Mouse (Mus musculus) right cerebral cortex, postnatal 25 days (tissue): ENCODE results near the gene Glis3.

ENCODE experiments used
- DNase-seq: peaks from one replicate; pipeline ENCODE4 v3.0.0; 2022

Glis3 gene

GRCm38 (mm10) chr19:28529006-28529405 is 150.9 kb downstream of the Glis3 start:
- no peak for DNase-seq

GRCm38 (mm10) chr19:28527446-28527845 is 152.4 kb downstream of the Glis3 start:
- DNase-seq, result no peak

- no peak for DNase-seq
These were observed 154.5 kb downstream of the Glis3 start for GRCm38 (mm10) chr19:28525331-28525730.

GRCm38 (mm10) chr19:28522289-28522688 is 157.6 kb downstream of the Glis3 start:
- no peak for DNase-seq

- DNase-seq, result no peak
These were observed 159.1 kb downstream of the Glis3 start for GRCm38 (mm10) chr19:28520761-28521181.

GRCm38 (mm10) chr19:28520128-28520745 is 159.6 kb downstream of the Glis3 start:
- no peak for DNase-seq

- no peak for DNase-seq
These were observed 160.6 kb downstream of the Glis3 start for GRCm38 (mm10) chr19:28519296-28519695.

GRCm38 (mm10) chr19:28518846-28519245 is 161.0 kb downstream of the Glis3 start:
- DNase-seq, result no peak

GRCm38 (mm10) chr19:28518266-28518665 is 161.6 kb downstream of the Glis3 start:
- DNase-seq, result no peak

- no peak for DNase-seq
These were observed 162.3 kb downstream of the Glis3 start for GRCm38 (mm10) chr19:28517464-28518080.

- no peak for DNase-seq
These were observed 163.4 kb downstream of the Glis3 start for GRCm38 (mm10) chr19:28516487-28516886.

- no peak for DNase-seq
These were observed 167.4 kb downstream of the Glis3 start for GRCm38 (mm10) chr19:28512475-28512874.

- DNase-seq, result no peak
These were observed 168.0 kb downstream of the Glis3 start for GRCm38 (mm10) chr19:28511910-28512309.

GRCm38 (mm10) chr19:28505376-28505775 is 174.5 kb downstream of the Glis3 start:
- DNase-seq, result no peak

- peak; percentile 78 for DNase-seq
These were observed 176.9 kb downstream of the Glis3 start for GRCm38 (mm10) chr19:28503011-28503410.

GRCm38 (mm10) chr19:28500975-28501374 is 178.9 kb downstream of the Glis3 start:
- DNase-seq, result no peak

GRCm38 (mm10) chr19:28500505-28500904 is 179.4 kb downstream of the Glis3 start:
- no peak for DNase-seq

- DNase-seq, result no peak
These were observed 180.1 kb downstream of the Glis3 start for GRCm38 (mm10) chr19:28499786-28500185.

GRCm38 (mm10) chr19:28495926-28496325 is 184.0 kb downstream of the Glis3 start:
- no peak for DNase-seq

GRCm38 (mm10) chr19:28493605-28494260 is 186.1 kb downstream of the Glis3 start:
- no peak for DNase-seq

- no peak for DNase-seq
These were observed 201.8 kb downstream of the Glis3 start for GRCm38 (mm10) chr19:28478055-28478454.

GRCm38 (mm10) chr19:28477326-28477863 is 202.5 kb downstream of the Glis3 start:
- no peak for DNase-seq

GRCm38 (mm10) chr19:28473621-28474020 is 206.3 kb downstream of the Glis3 start:
- DNase-seq, result no peak

GRCm38 (mm10) chr19:28471144-28471543 is 208.7 kb downstream of the Glis3 start:
- DNase-seq, result no peak
